Mouse (Mus musculus) E14TG2a.4 (cell line): Measurements from ENCODE around the gene Scp2.
"Not testable (repeated sequence)": the region's sequence is repeated elsewhere in the genome, so short reads cannot be mapped to it uniquely, and the experiment has no call there.

ENCODE experiments used
- H3K27me3 ChIP-seq: 2 replicates; pipeline ENCODE4 v1.6.1; 2014; ENCODE audit warnings: low read length, control low read depth; ENCODE audit not compliant: insufficient read depth
- H3K36me3 ChIP-seq: 2 replicates; pipeline ENCODE4 v1.6.1; 2014; ENCODE audit warnings: low read length, control low read depth; ENCODE audit not compliant: insufficient read depth
- H3K4me1 ChIP-seq: replicated peaks from 2 replicates; pipeline ENCODE4 v1.6.1; 2014; ENCODE audit warnings: low read depth, low read length, control low read depth
- H3K4me3 ChIP-seq: replicated peaks from 2 replicates; pipeline ENCODE4 v1.5.1; 2014; ENCODE audit warnings: mild to moderate bottlenecking, low read length
- H3K9me3 ChIP-seq: 2 replicates; pipeline ENCODE4 v1.6.1; 2014; ENCODE audit warnings: low read length, control low read depth
- CTCF ChIP-seq: conservative IDR thresholded peaks from 2 replicates; pipeline ENCODE4 v1.5.1; 2014; ENCODE audit warnings: low read length
- NANOG ChIP-seq: IDR thresholded peaks from 2 replicates; pipeline ENCODE4 v1.6.1; 2014; ENCODE audit warnings: borderline replicate concordance, low read length, mixed read lengths
- POU5F1 ChIP-seq: IDR thresholded peaks from 2 replicates; pipeline ENCODE4 v1.6.1; 2014; ENCODE audit warnings: low read length, borderline replicate concordance

The Scp2 gene

GRCm38 (mm10) chr4:108082401-108082806 is 62.4 kb downstream of the Scp2 start:
- Histone ChIP-seq H3K27me3 (no peaks in the 10 kb centered on the region), H3K4me1 (peaks cover 21% of the 10 kb centered on the region), H3K4me3 (no peak overlapping the region), H3K9me3 (peaks cover 4% of the 10 kb centered on the region; the same call in 1 of the 2 replicates), H3K36me3 (peaks cover 33% of the 10 kb centered on the region)
- TF ChIP-seq CTCF (no peak), NANOG (no peak), POU5F1 (no peak)

GRCm38 (mm10) chr4:108080876-108081275 is 63.9 kb downstream of the Scp2 start:
- TF ChIP-seq CTCF (no peak), POU5F1 (no peak), NANOG (no peak)
- Histone ChIP-seq H3K9me3 (peaks cover 4% of the 10 kb centered on the region; the same call in 1 of the 2 replicates), H3K36me3 (peaks cover 37% of the 10 kb centered on the region), H3K4me1 (peaks cover 24% of the 10 kb centered on the region), H3K27me3 (no peaks in the 10 kb centered on the region), H3K4me3 (no peak overlapping the region)

- Histone ChIP-seq H3K27me3 (no peaks in the 10 kb centered on the region), H3K36me3 (peaks cover 29% of the 10 kb centered on the region), H3K4me3 (no peak overlapping the region), H3K9me3 (peaks cover 4% of the 10 kb centered on the region; the same call in 1 of the 2 replicates), H3K4me1 (peaks cover 24% of the 10 kb centered on the region)
- TF ChIP-seq CTCF, result no peak
- TF ChIP-seq POU5F1, result no peak
- no peak for TF ChIP-seq NANOG
Observed at GRCm38 (mm10) chr4:108079762-108080161, 65.0 kb downstream of the Scp2 start.

- peaks cover 23% of the 10 kb centered on the region; the same call in 1 of the 2 replicates for H3K36me3 ChIP-seq
- H3K27me3 ChIP-seq, H3K9me3 ChIP-seq, H3K4me3 ChIP-seq: not testable (repeated sequence)
- peaks cover 24% of the 10 kb centered on the region for H3K4me1 ChIP-seq
Observed at GRCm38 (mm10) chr4:108079191-108079590, 65.6 kb downstream of the Scp2 start.

GRCm38 (mm10) chr4:108077224-108077955 is 67.4 kb downstream of the Scp2 start:
- peaks cover 24% of the 10 kb centered on the region for H3K4me1 ChIP-seq
- H3K4me3 ChIP-seq, result no peak overlapping the region
- TF ChIP-seq CTCF (no peak), POU5F1 (no peak), NANOG (no peak)
- no peaks in the 10 kb centered on the region for H3K27me3 ChIP-seq
- peaks cover 17% of the 10 kb centered on the region; the same call in 1 of the 2 replicates for H3K36me3 ChIP-seq
- H3K9me3 ChIP-seq, result peaks cover 4% of the 10 kb centered on the region; the same call in 1 of the 2 replicates

GRCm38 (mm10) chr4:108074204-108074823 is 70.5 kb downstream of the Scp2 start:
- H3K4me1 ChIP-seq, result peaks cover 37% of the 10 kb centered on the region
- H3K9me3 ChIP-seq, result peaks cover 4% of the 10 kb centered on the region; the same call in 1 of the 2 replicates
- no peaks in the 10 kb centered on the region for H3K27me3 ChIP-seq
- H3K36me3 ChIP-seq, result peaks cover 21% of the 10 kb centered on the region
- no peak overlapping the region for H3K4me3 ChIP-seq
- TF ChIP-seq CTCF (no peak), POU5F1 (no peak), NANOG (no peak)

GRCm38 (mm10) chr4:108072086-108072485 is 72.7 kb downstream of the Scp2 start:
- H3K4me1 ChIP-seq, result peaks cover 20% of the 10 kb centered on the region
- H3K27me3 ChIP-seq, result no peaks in the 10 kb centered on the region
- no peaks in the 10 kb centered on the region for H3K9me3 ChIP-seq
- peaks cover 26% of the 10 kb centered on the region for H3K36me3 ChIP-seq
- TF ChIP-seq CTCF, result no peak
- no peak for TF ChIP-seq NANOG
- no peak for TF ChIP-seq POU5F1
- no peak overlapping the region for H3K4me3 ChIP-seq

GRCm38 (mm10) chr4:108071235-108071901 is 73.4 kb downstream of the Scp2 start:
- Histone ChIP-seq H3K36me3 (peaks cover 29% of the 10 kb centered on the region), H3K9me3 (no peaks in the 10 kb centered on the region), H3K4me1 (peaks cover 20% of the 10 kb centered on the region), H3K4me3 (peak overlapping the region; percentile 75), H3K27me3 (no peaks in the 10 kb centered on the region)
- TF ChIP-seq CTCF, result no peak
- no peak for TF ChIP-seq NANOG
- TF ChIP-seq POU5F1, result no peak
